11 mouse cellular contexts compared by ENCODE assay signal in genomic region chr17:8128326-8128993, GRCm38 (mm10). TPM values are rescaled to one million over a fixed set of nuclear protein-coding genes. Genes with fewer than 3 reads are reported as not detected.
DNase-seq lines count a peak whose midpoint lies in the region; ATAC-seq and TF ChIP-seq lines count a peak whose summit lies in the region.
"Not testable (repeated sequence)": the region's sequence is repeated elsewhere in the genome, so short reads cannot be mapped to it uniquely, and the experiment has no call there.
"Had no signal": no experiment of that assay in that cellular context is flagged by ENCODE, and none has a peak within 500 bp of the region (broad histone marks: within the 10 kb centered on the region; RNA-seq: fewer than 3 reads in every experiment).

No protein-coding gene starts in this region.

- not testable (repeated sequence) for H3K4me1 ChIP-seq in hindbrain, postnatal 0 days (ENCODE audit: insufficient read depth, low read length); lung, embryonic 15.5 days; lung, postnatal 0 days (ENCODE audit: insufficient read depth, low read depth, low read length)

- not testable (repeated sequence) for H3K9ac ChIP-seq in hindbrain, postnatal 0 days (replicated peaks; ENCODE audit: low read length); lung, embryonic 15.5 days; lung, postnatal 0 days (replicated peaks; ENCODE audit: low read depth)

- not testable (repeated sequence) for H3K4me3 ChIP-seq in hindbrain, postnatal 0 days (ENCODE audit: low read length); lung, embryonic 15.5 days; lung, postnatal 0 days (ENCODE audit: low read depth, low read length)

- not testable (repeated sequence) for TF ChIP-seq CTCF in hindbrain, postnatal 0 days (IDR thresholded peaks at IDR 0.05; ENCODE audit: low read depth); lung, postnatal 0 days (IDR thresholded peaks at IDR 0.05)

- ATAC-seq in CD4-positive, CD25-positive, alpha-beta regulatory T cell, adult 4 months = peak; percentile 93
- peak; percentile 89 for ATAC-seq in cerebellum, adult (ENCODE audit: insufficient number of reproducible peaks, low FRiP score, low TSS enrichment)
- ATAC-seq in common myeloid progenitor, adult 5-6 weeks (replicated peaks; ENCODE audit: low read depth, poor library complexity, severe bottlenecking) = peak; percentile 39; the same call in 1 of the 2 replicates
- peak; percentile 63 for ATAC-seq in hindbrain, postnatal 0 days
- peak; percentile 12; the same call in 1 of the 2 replicates for ATAC-seq in lung, embryonic 15.5 days (ENCODE audit: borderline replicate concordance, extremely low read depth, low FRiP score, low TSS enrichment)
- peak; percentile 60 for ATAC-seq in lung, postnatal 0 days
- 0 out of 2 replicates have a peak, but pooled peaks have one; percentile 26 for ATAC-seq in megakaryocyte progenitor cell, adult 5-6 weeks (replicated peaks; ENCODE audit: poor library complexity)

- not testable (repeated sequence) for H3K36me3 ChIP-seq in hindbrain, postnatal 0 days (ENCODE audit: insufficient read depth, low read length); lung, embryonic 15.5 days; lung, postnatal 0 days (ENCODE audit: insufficient read depth, low read length)

- H3K9me3 ChIP-seq in hindbrain, postnatal 0 days (ENCODE audit: low read length); lung, embryonic 15.5 days; lung, postnatal 0 days (ENCODE audit: low read length): not testable (repeated sequence)

- not testable (repeated sequence) for H3K27ac ChIP-seq in hindbrain, postnatal 0 days; lung, embryonic 15.5 days; lung, postnatal 0 days (ENCODE audit: low read length)

- H3K27me3 ChIP-seq in hindbrain, postnatal 0 days (ENCODE audit: insufficient read depth, low read length); lung, embryonic 15.5 days; lung, postnatal 0 days (replicated peaks; ENCODE audit: insufficient read depth, low read length): not testable (repeated sequence)

- not testable (repeated sequence) for H3K4me2 ChIP-seq in hindbrain, postnatal 0 days (ENCODE audit: low read depth, low read length); lung, embryonic 15.5 days; lung, postnatal 0 days (replicated peaks; ENCODE audit: low read depth, low read length)

- TF ChIP-seq EP300 in lung, postnatal 0 days (IDR thresholded peaks at IDR 0.05) = not testable (repeated sequence)

- peak; percentile 65 for DNase-seq in cerebellum, adult 9-10 months
- DNase-seq in hindbrain, postnatal 0 days (ENCODE audit: low spot score); lung, postnatal 0 days (ENCODE audit: low spot score): not testable (repeated sequence)

- 80% methylated on average over 1 of the region's 7 CpGs for WGBS in hindbrain, postnatal 0 days
- WGBS in lung, embryonic 15.5 days = 71% methylated on average over 1 of the region's 7 CpGs
- WGBS in lung, postnatal 0 days = no CpG with 5 or more reads among the region's 7 CpGs

RNA-seq across cellular contexts. Expression of gene Gm49673, which starts 19.1 kb away (rescaled TPM):
- polyA plus RNA-seq in CD4-positive, CD25-positive, alpha-beta regulatory T cell, adult 4 months (2017; shearing (Covaris generic)) = not detected
- not detected in 2 replicates for total RNA-seq in common myeloid progenitor, adult 5-6 weeks (2017)
- total RNA-seq in hindbrain, postnatal 0 days (2014; rRNA removed) = 1.6 and 6.0 TPM in 2 replicates
- polyA plus RNA-seq in hindbrain, postnatal 0 days (2015; fragmentation: Nextera tagmentation; extraction: Ambion mirVana) = 0.35 and 0.79 TPM in 2 replicates
- 0.21 and 0.65 TPM in 2 replicates for polyA plus RNA-seq in lung, embryonic 15.5 days (2015; fragmentation: Nextera tagmentation; extraction: Ambion mirVana)
- polyA plus RNA-seq in lung, postnatal 0 days (2015; fragmentation: Nextera tagmentation; extraction: Ambion mirVana) = 0.13 and 0.50 TPM in 2 replicates
- not detected in 2 replicates for total RNA-seq in megakaryocyte progenitor cell, adult 5-6 weeks (2015)
- not detected in 2 replicates for total RNA-seq in megakaryocyte progenitor cell, adult 5-6 weeks (2017)
- total RNA-seq: MEL had no signal
- polyA plus RNA-seq: erythroblast, embryonic 14.5 days; forebrain, embryonic 16.5 days had no signal

RNA-seq across cellular contexts. Expression of gene Rnaset2a, which starts 19.4 kb away (rescaled TPM):
- polyA plus RNA-seq in CD4-positive, CD25-positive, alpha-beta regulatory T cell, adult 4 months (2017; shearing (Covaris generic)) = 10 to 100 TPM; 42.6 to 47.1 TPM
- total RNA-seq in common myeloid progenitor, adult 5-6 weeks (2017) = 19.2 and 28.5 TPM in 2 replicates
- 13.7 and 26.9 TPM in 2 replicates for total RNA-seq in hindbrain, postnatal 0 days (2014; rRNA removed)
- polyA plus RNA-seq in hindbrain, postnatal 0 days (2015; fragmentation: Nextera tagmentation; extraction: Ambion mirVana) = 24.0 and 25.4 TPM in 2 replicates
- polyA plus RNA-seq in lung, embryonic 15.5 days (2015; fragmentation: Nextera tagmentation; extraction: Ambion mirVana) = 37.3 and 37.5 TPM in 2 replicates
- 79.7 and 80.0 TPM in 2 replicates for polyA plus RNA-seq in lung, postnatal 0 days (2015; fragmentation: Nextera tagmentation; extraction: Ambion mirVana)
- 73.9 and 79.4 TPM in 2 replicates for total RNA-seq in megakaryocyte progenitor cell, adult 5-6 weeks (2015)
- 72.3 and 80.8 TPM in 2 replicates for total RNA-seq in megakaryocyte progenitor cell, adult 5-6 weeks (2017)

RNA-seq across cellular contexts. Expression of gene Fgfr1op, which starts 36.8 kb away (rescaled TPM):
- 10 to 100 TPM; 24.8 to 27.1 TPM for polyA plus RNA-seq in CD4-positive, CD25-positive, alpha-beta regulatory T cell, adult 4 months (2017; shearing (Covaris generic))
- 54.3 and 55.1 TPM in 2 replicates for total RNA-seq in common myeloid progenitor, adult 5-6 weeks (2017)
- total RNA-seq in hindbrain, postnatal 0 days (2014; rRNA removed) = 11.8 and 17.3 TPM in 2 replicates
- 18.6 and 20.4 TPM in 2 replicates for polyA plus RNA-seq in hindbrain, postnatal 0 days (2015; fragmentation: Nextera tagmentation; extraction: Ambion mirVana)
- polyA plus RNA-seq in lung, embryonic 15.5 days (2015; fragmentation: Nextera tagmentation; extraction: Ambion mirVana) = 33.9 and 35.9 TPM in 2 replicates
- polyA plus RNA-seq in lung, postnatal 0 days (2015; fragmentation: Nextera tagmentation; extraction: Ambion mirVana) = 17.7 and 18.3 TPM in 2 replicates
- 44.8 and 47.1 TPM in 2 replicates for total RNA-seq in megakaryocyte progenitor cell, adult 5-6 weeks (2015)
- 49.2 and 57.0 TPM in 2 replicates for total RNA-seq in megakaryocyte progenitor cell, adult 5-6 weeks (2017)

Comparison
In these comparisons a context has a peak if more than half of its experiments do, and no peak if none do; other contexts are left out.
1. ATAC-seq: peak in every context shown above with its lines; median percentile 93 in CD4-positive, CD25-positive, alpha-beta regulatory T cell, adult 4 months; 89 in cerebellum, adult; 63 in hindbrain, postnatal 0 days; 60 in lung, postnatal 0 days; 39 in common myeloid progenitor, adult 5-6 weeks; 26 in megakaryocyte progenitor cell, adult 5-6 weeks; 12 in lung, embryonic 15.5 days.